ENCODE assay signal across 30 mouse cellular contexts in the genomic region with DNA sequence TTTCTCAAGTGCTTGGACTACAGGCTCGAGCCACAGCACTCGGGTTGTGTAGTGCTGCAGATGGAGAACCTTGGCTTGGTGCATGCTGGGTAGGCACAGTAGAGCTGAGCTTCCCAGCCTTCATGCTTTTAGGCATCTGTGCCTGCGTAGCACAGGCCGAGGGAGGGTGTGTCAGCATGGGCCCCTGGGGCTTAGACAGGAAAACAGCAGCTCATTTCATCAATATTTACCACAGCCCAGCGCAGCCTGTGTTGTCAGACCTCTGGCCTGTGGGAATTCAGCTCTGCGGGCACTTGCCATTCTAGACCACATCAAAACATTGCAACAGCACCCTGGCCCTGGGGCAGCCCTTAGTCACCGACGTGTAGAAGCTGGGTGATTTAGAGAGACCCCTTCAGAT. TPM values are rescaled to one million over a fixed set of nuclear protein-coding genes. Genes with fewer than 3 reads are reported as not detected.
DNase-seq lines count a peak whose midpoint lies in the region; ATAC-seq and TF ChIP-seq lines count a peak whose summit lies in the region.
"Had no signal": no experiment of that assay in that cellular context is flagged by ENCODE, and none has a peak within 500 bp of the region (broad histone marks: within the 10 kb centered on the region; RNA-seq: fewer than 3 reads in every experiment).

No protein-coding gene starts in this region.

- 0 out of 2 replicates have a peak, but pooled peaks have one; percentile 54 for ATAC-seq in embryonic facial prominence, embryonic 11.5 days (replicated peaks; ENCODE audit: insufficient number of reproducible peaks, low FRiP score, low TSS enrichment, low read depth)
- ATAC-seq in liver, postnatal 0 days: peak; percentile 86
- ATAC-seq: forebrain, postnatal 0 days; midbrain, embryonic 16.5 days had no signal

- no peaks in the 10 kb centered on the region; the same call in 1 of the 2 replicates for H3K27me3 ChIP-seq in embryonic facial prominence, embryonic 11.5 days (ENCODE audit: control insufficient read depth, insufficient read depth, low read length)
- H3K27me3 ChIP-seq in embryonic facial prominence, embryonic 10.5 days (replicated peaks; ENCODE audit: low read depth, poor library complexity, severe bottlenecking): peaks cover 52% of the 10 kb centered on the region
- H3K27me3 ChIP-seq in liver, postnatal 0 days (ENCODE audit: insufficient read depth, low read length): no peaks in the 10 kb centered on the region

- no peaks in the 10 kb centered on the region for H3K36me3 ChIP-seq in embryonic facial prominence, embryonic 11.5 days (replicated peaks; ENCODE audit: control insufficient read depth, insufficient read depth, low read depth, low read length)
- no peaks in the 10 kb centered on the region for H3K36me3 ChIP-seq in embryonic facial prominence, embryonic 10.5 days (replicated peaks)
- H3K36me3 ChIP-seq in liver, postnatal 0 days (replicated peaks; ENCODE audit: insufficient read depth, low read length): no peaks in the 10 kb centered on the region
- H3K36me3 ChIP-seq: forebrain, embryonic 10.5 days; hindbrain, embryonic 13.5 days; limb, embryonic 15.5 days had no signal

- intact Hi-C loops in heart, postnatal 10 days (cut with DNase I): no loop called here

- H3K4me1 ChIP-seq in embryonic facial prominence, embryonic 11.5 days (ENCODE audit: control insufficient read depth, insufficient read depth, low read length): peaks cover 10% of the 10 kb centered on the region
- H3K4me1 ChIP-seq in embryonic facial prominence, embryonic 10.5 days: peaks cover 61% of the 10 kb centered on the region
- peaks cover 10% of the 10 kb centered on the region for H3K4me1 ChIP-seq in liver, postnatal 0 days (ENCODE audit: insufficient read depth)

- no peak overlapping the region for H3K4me3 ChIP-seq in embryonic facial prominence, embryonic 11.5 days (ENCODE audit: low read depth, low read length)
- no peak overlapping the region for H3K4me3 ChIP-seq in embryonic facial prominence, embryonic 10.5 days
- H3K4me3 ChIP-seq in liver, postnatal 0 days (ENCODE audit: low read depth, low read length): no peak overlapping the region
- H3K4me3 ChIP-seq: forebrain, embryonic 10.5 days; hindbrain, embryonic 13.5 days; limb, embryonic 15.5 days; myocyte had no signal

- 64% methylated on average over 8 of the region's 8 CpGs for WGBS in embryonic facial prominence, embryonic 11.5 days
- WGBS in embryonic facial prominence, embryonic 10.5 days: 75% methylated on average over 8 of the region's 8 CpGs
- WGBS in liver, postnatal 0 days (ENCODE audit: insufficient replicate concordance): 42% methylated on average over 8 of the region's 8 CpGs

- TF ChIP-seq CTCF in liver, postnatal 0 days (IDR thresholded peaks at IDR 0.05; ENCODE audit: low read depth): no peak

- H3K9me3 ChIP-seq in embryonic facial prominence, embryonic 11.5 days (replicated peaks; ENCODE audit: control insufficient read depth, low read length): no peaks in the 10 kb centered on the region
- no peaks in the 10 kb centered on the region for H3K9me3 ChIP-seq in embryonic facial prominence, embryonic 10.5 days
- no peaks in the 10 kb centered on the region for H3K9me3 ChIP-seq in liver, postnatal 0 days (ENCODE audit: low read length)
- H3K9me3 ChIP-seq: forebrain, embryonic 10.5 days; hindbrain, embryonic 13.5 days; limb, embryonic 15.5 days had no signal

- H3K9ac ChIP-seq in embryonic facial prominence, embryonic 11.5 days (replicated peaks; ENCODE audit: low read length): no peak overlapping the region
- no peak overlapping the region for H3K9ac ChIP-seq in liver, postnatal 0 days (replicated peaks)
- H3K9ac ChIP-seq: forebrain, postnatal 0 days; hindbrain, embryonic 13.5 days; limb, embryonic 15.5 days had no signal

- H3K4me2 ChIP-seq in embryonic facial prominence, embryonic 11.5 days (ENCODE audit: low read depth, low read length): no peak overlapping the region
- H3K4me2 ChIP-seq in liver, postnatal 0 days (ENCODE audit: low read depth, low read length): no peak overlapping the region
- H3K4me2 ChIP-seq: hindbrain, embryonic 13.5 days; limb, embryonic 15.5 days had no signal

- TF ChIP-seq EP300 in liver, postnatal 0 days (IDR thresholded peaks at IDR 0.05; ENCODE audit: low read depth): no peak

- H3K27ac ChIP-seq in embryonic facial prominence, embryonic 11.5 days (replicated peaks; ENCODE audit: low read depth, low read length): no peak overlapping the region
- H3K27ac ChIP-seq in embryonic facial prominence, embryonic 10.5 days (replicated peaks): no peak overlapping the region
- H3K27ac ChIP-seq in liver, postnatal 0 days (ENCODE audit: low read depth): no peak overlapping the region
- H3K27ac ChIP-seq: forebrain, embryonic 10.5 days; hindbrain, embryonic 13.5 days; limb, embryonic 15.5 days had no signal

- DNase-seq in embryonic facial prominence, embryonic 11.5 days (ENCODE audit: low spot score): no peak
- no peak for DNase-seq in embryonic facial prominence, embryonic 10.5 days (ENCODE audit: low spot score)
- peak; percentile 57 for DNase-seq in 3134 (ENCODE audit: extremely low read depth, insufficient read length, low spot score)
- DNase-seq in NIH3T3 (ENCODE audit: low read depth): peak; percentile 45
- DNase-seq in liver, postnatal 0 days: peak; percentile 60
- DNase-seq in layer of hippocampus, adult 11-12 months (ENCODE audit: low spot score): no peak
- DNase-seq in heart, postnatal 10 days: no peak
- DNase-seq: adrenal gland, adult 8-10 months; cerebellum, adult 9-10 months; forebrain, postnatal 0 days; gastrocnemius, postnatal 14 days; heart, postnatal 36 days; kidney, adult 11 months; kidney, postnatal 4 days; layer of hippocampus, adult 9-11 months; left cerebral cortex, postnatal 4 days; right cerebral cortex, adult 18-20 months; right cerebral cortex, postnatal 4 days; thymus, postnatal 14 days had no signal

RNA-seq across cellular contexts. Expression of a gene that starts 10.2 kb away (rescaled TPM):
- 0.11 and 0.14 TPM in 2 replicates for polyA plus RNA-seq in embryonic facial prominence, embryonic 11.5 days (2014; fragmentation: Nextera tagmentation; extraction: Ambion mirVana)
- 0.17 and 0.35 TPM in 2 replicates for polyA plus RNA-seq in embryonic facial prominence, embryonic 10.5 days (2016; fragmentation: Nextera tagmentation; extraction: Ambion mirVana)
- not detected in 2 replicates for polyA plus RNA-seq in liver, postnatal 0 days (2015; fragmentation: Nextera tagmentation; extraction: Ambion mirVana)
- not detected for total RNA-seq in heart, postnatal 10 days (2021)
- total RNA-seq: common myeloid progenitor, adult 5-6 weeks; gastrocnemius, postnatal 14 days; heart, adult 8-10 months; heart, postnatal 36 days had no signal
- polyA plus RNA-seq: stomach, embryonic 14.5 days had no signal

RNA-seq across cellular contexts. Expression of a gene that starts 31.1 kb away (rescaled TPM):
- polyA plus RNA-seq in embryonic facial prominence, embryonic 11.5 days (2014; fragmentation: Nextera tagmentation; extraction: Ambion mirVana): 0.84 and 1.2 TPM in 2 replicates
- 2.3 TPM in 2 replicates for polyA plus RNA-seq in embryonic facial prominence, embryonic 10.5 days (2016; fragmentation: Nextera tagmentation; extraction: Ambion mirVana)
- polyA plus RNA-seq in liver, postnatal 0 days (2015; fragmentation: Nextera tagmentation; extraction: Ambion mirVana): 0.02 TPM in 1 of 2 replicates, not detected in the other
- 1 to 10 TPM in 1 of 2 experiments, under 1 TPM in 1; 0.79 to 1.2 TPM for total RNA-seq in heart, postnatal 10 days (2021)

RNA-seq across cellular contexts. Expression of a gene that starts 45.6 kb away (rescaled TPM):
- polyA plus RNA-seq in embryonic facial prominence, embryonic 11.5 days (2014; fragmentation: Nextera tagmentation; extraction: Ambion mirVana): 0.14 and 0.22 TPM in 2 replicates
- 0.19 and 0.20 TPM in 2 replicates for polyA plus RNA-seq in embryonic facial prominence, embryonic 10.5 days (2016; fragmentation: Nextera tagmentation; extraction: Ambion mirVana)
- polyA plus RNA-seq in liver, postnatal 0 days (2015; fragmentation: Nextera tagmentation; extraction: Ambion mirVana): 0.07 and 0.08 TPM in 2 replicates
- not detected for total RNA-seq in heart, postnatal 10 days (2021)
- total RNA-seq: adrenal gland, adult 8-10 months; gastrocnemius, postnatal 14 days; heart, adult 8-10 months; heart, postnatal 36 days; left cerebral cortex, adult 8-10 months; left cerebral cortex, postnatal 4 days had no signal
- polyA plus RNA-seq: hindbrain, embryonic 13.5 days; kidney, embryonic 16.5 days; neural tube, embryonic 14.5 days had no signal

Comparison
In these comparisons a context has a peak if more than half of its experiments do, and no peak if none do; other contexts are left out.
1. DNase-seq: peak in 3134 (single experiment), NIH3T3 (single experiment) and liver, postnatal 0 days (single experiment); none in embryonic facial prominence, embryonic 11.5 days (single experiment), embryonic facial prominence, embryonic 10.5 days (single experiment), layer of hippocampus, adult 11-12 months (single experiment) and heart, postnatal 10 days (0 of 2).